Mouse (Mus musculus): ENCODE measurements around the gene Sec14l1. TPM values are rescaled to one million over a fixed set of nuclear protein-coding genes. Genes with fewer than 3 reads are reported as not detected.
"Not testable (repeated sequence)": the region's sequence is repeated elsewhere in the genome, so short reads cannot be mapped to it uniquely, and the experiment has no call there.

The Sec14l1 gene
- polyA plus RNA-seq, 1 experiment from 2014 or later: 107 TPM

DNA sequence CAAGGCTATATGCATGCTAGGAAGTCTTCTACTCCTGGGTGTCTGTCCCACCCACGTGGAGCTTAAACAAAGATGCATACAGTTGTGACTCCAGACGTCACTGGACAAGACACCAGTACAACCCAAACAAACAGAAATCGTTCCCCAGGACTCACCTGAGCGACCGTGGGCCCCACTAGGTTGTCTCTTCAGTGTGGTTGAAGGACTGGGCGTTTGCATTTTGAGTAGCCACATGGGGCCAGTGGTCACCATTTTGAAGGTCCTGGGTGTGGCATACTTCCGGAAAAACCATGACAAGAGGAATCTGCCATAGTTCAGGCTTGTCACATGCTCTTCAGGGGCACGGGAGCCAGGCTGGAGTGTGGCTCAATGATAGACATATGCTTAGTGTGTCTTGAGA, 37.1 kb upstream of the Sec14l1 start:
- ATAC-seq (no peak), DNase-seq (ENCODE audit: low read depth, low spot score) (no peak)
- POLR2A ChIA-PET: interaction anchor here (0.6 kb wide), 2 partner anchors 62 to 314 kb away, joined by 3 read pairs; no protein-coding TSS in a partner anchor
- TF ChIP-seq CTCF (IDR thresholded peaks at IDR 0.05): no peak
- in situ Hi-C loops (cut with MboI; ENCODE audit: low pct_unique_long_range_greater_than_20kb): loop anchor here (5.0 kb wide), 2 partner anchors 99 to 279 kb away; no protein-coding TSS in a partner anchor
- CTCF ChIA-PET: interaction anchor here (1.1 kb wide), 1 partner anchor 16 kb away, joined by 3 read pairs; no protein-coding TSS in a partner anchor
- no peaks in the 10 kb centered on the region for H3K27me3 ChIP-seq

DNA sequence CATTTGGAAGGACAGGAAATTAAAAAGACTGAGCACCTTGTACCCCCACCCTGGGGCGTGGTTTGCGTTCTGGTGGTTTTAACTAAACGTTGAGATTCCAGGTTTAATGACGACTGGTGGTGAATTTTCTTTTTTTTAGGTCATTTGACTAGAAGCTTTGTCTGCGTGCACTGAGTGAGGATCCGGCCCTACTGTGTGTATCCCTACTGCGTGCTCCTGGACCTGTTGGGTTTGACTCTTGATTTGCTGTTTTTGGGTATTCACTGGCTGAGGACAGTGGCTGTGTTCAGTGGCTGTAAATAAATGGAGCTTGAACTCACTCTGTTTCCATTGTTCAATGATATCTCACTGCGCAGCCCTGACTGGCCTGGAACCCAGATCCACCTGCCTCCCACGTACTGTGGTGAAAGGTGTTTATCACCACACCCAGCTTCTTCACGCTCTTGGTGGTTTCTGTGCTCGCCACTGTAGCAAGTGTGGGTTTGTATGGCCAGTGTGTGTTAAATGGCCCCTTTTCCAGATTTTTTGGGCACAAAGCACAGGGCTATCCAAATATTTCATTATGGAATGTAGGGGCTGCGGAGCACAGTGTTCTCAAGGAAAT, 36.2 kb upstream of the Sec14l1 start:
- in situ Hi-C loops (cut with MboI; ENCODE audit: low pct_unique_long_range_greater_than_20kb): loop anchor here (5.0 kb wide), 2 partner anchors 99 to 279 kb away; no protein-coding TSS in a partner anchor
- no peak for ATAC-seq
- ChIA-PET CTCF (no interaction called here), POLR2A (no interaction called here)
- H3K27me3 ChIP-seq: no peaks in the 10 kb centered on the region
- no peak for TF ChIP-seq CTCF (IDR thresholded peaks at IDR 0.05)
- no peak for DNase-seq (ENCODE audit: low read depth, low spot score)

DNA sequence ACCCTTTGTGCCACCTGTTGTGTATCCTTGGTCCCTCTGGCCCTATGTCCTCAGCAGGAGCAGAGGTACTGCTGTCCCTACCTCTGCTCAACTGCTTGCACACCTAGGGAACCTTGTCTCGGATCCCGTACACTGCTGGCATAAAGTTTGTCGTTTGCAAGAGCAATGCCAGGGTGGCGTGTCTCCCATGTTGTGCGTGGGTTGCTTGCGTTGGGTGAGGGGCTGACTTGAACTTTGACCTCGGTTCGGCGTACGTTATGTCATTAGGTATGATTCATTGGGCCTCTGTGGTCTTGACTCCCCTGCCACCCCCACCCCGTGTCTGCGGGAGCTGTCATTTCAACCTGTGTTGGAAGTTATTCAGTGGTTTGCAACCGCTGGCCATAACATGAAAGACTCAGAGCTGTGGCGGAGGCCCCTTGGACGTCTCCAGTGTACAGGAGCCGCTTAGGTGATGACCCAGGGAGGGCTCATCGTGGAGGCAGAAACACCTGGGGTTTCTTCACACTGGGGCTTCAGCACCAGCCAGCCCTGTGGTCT, 35.2 kb upstream of the Sec14l1 start:
- CTCF ChIA-PET: interaction anchor here (3.3 kb wide), 1 partner anchor 97 kb away, joined by 16 read pairs; no protein-coding TSS in a partner anchor
- no peak for TF ChIP-seq CTCF (IDR thresholded peaks at IDR 0.05)
- H3K27me3 ChIP-seq: no peaks in the 10 kb centered on the region
- POLR2A ChIA-PET: interaction anchor here (1.6 kb wide), 1 partner anchor 61 kb away, joined by 3 read pairs; no protein-coding TSS in a partner anchor
- no peak for DNase-seq (ENCODE audit: low read depth, low spot score)
- in situ Hi-C loops (cut with MboI; ENCODE audit: low pct_unique_long_range_greater_than_20kb): loop anchor here (5.0 kb wide), 3 partner anchors 38 to 278 kb away; partner anchors contain the start of gene Sec14l1
- no peak for ATAC-seq

GRCm38 (mm10) chr11:117080209-117080608, 34.8 kb upstream of the Sec14l1 start:
- no peak for DNase-seq (ENCODE audit: low read depth, low spot score)
- H3K27me3 ChIP-seq: no peaks in the 10 kb centered on the region
- no peak for TF ChIP-seq CTCF (IDR thresholded peaks at IDR 0.05)
- in situ Hi-C loops (cut with MboI; ENCODE audit: low pct_unique_long_range_greater_than_20kb): loop anchor here (5.0 kb wide), 1 partner anchor 37 kb away; the partner anchor contains the start of gene Sec14l1
- CTCF ChIA-PET: interaction anchor here (1.0 to 3.7 kb wide), 7 partner anchors 8 to 97 kb away, joined by 3 to 19 read pairs (median 12); partner anchors contain the start of gene Sec14l1
- POLR2A ChIA-PET: interaction anchor here (1.6 kb wide), 1 partner anchor 61 kb away, joined by 3 read pairs; no protein-coding TSS in a partner anchor
- ATAC-seq: no peak

DNA sequence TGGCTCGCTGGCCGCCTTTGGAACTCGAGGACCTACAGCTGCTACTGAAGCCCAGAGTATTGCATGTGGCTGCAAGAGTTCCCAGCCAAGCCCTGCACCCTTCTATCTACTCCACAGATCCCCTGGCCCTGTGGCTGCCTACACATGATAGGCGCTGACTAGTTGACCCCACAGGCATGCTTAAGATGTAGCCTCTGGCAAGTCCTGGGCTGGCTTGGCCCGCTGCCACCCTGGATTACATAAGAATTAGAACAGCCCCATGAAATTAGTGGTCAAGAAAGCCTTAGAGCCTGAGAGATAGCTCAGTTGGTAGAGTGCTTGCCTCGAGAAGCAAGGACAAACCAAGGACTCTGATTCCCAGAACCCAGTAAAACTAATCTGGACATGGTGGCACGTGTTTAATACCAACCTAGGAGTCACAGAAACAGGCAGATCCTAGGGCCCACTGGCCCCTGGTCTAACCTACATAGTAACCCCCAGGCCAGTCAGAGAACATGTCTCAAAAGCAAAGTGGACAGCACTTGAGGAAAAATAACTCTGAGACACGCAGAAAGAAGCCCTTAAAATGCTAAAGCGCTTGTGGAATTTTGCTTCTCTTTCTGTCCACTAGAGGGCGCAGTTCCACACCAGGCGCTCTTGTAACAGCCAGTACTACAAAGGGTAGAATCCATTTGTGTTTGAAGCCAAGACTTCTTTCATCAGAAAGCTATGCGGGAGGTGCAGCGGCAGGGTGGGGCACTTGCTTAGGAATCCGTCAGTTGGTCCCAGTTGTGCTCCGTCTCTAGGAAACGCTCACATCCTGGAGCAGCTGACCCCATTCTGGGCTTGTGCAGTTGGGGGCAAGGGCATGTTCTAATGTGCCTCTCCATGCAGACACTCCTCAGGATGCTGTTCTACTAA, 33.6 kb upstream of the Sec14l1 start:
- TF ChIP-seq CTCF (IDR thresholded peaks at IDR 0.05): peak; percentile 96
- ATAC-seq: peak; percentile 92
- CTCF ChIA-PET: interaction anchor here (0.6 to 3.7 kb wide), 17 partner anchors 9 to 95 kb away, joined by 3 to 19 read pairs (median 5); partner anchors contain the start of gene Sec14l1
- no peaks in the 10 kb centered on the region for H3K27me3 ChIP-seq
- DNase-seq (ENCODE audit: low read depth, low spot score): peak; percentile 85
- in situ Hi-C loops (cut with MboI; ENCODE audit: low pct_unique_long_range_greater_than_20kb): loop anchor here (5.0 kb wide), 1 partner anchor 36 kb away; the partner anchor contains the start of gene Sec14l1
- POLR2A ChIA-PET: interaction anchor here (0.8 to 1.6 kb wide), 6 partner anchors 28 to 85 kb away, joined by 3 to 4 read pairs (median 3); partner anchors contain the start of gene Sec14l1

- DNase-seq (ENCODE audit: low read depth, low spot score) (no peak), ATAC-seq (no peak)
- POLR2A ChIA-PET: interaction anchor here (0.8 to 1.6 kb wide), 5 partner anchors 23 to 84 kb away, joined by 3 to 4 read pairs (median 3); partner anchors contain the start of gene Sec14l1
- in situ Hi-C loops (cut with MboI; ENCODE audit: low pct_unique_long_range_greater_than_20kb): loop anchor here (5.0 kb wide), 1 partner anchor 35 kb away; the partner anchor contains the start of gene Sec14l1
- no peaks in the 10 kb centered on the region for H3K27me3 ChIP-seq
- CTCF ChIA-PET: interaction anchor here (0.6 to 3.7 kb wide), 13 partner anchors 12 to 94 kb away, joined by 3 to 19 read pairs (median 7); partner anchors contain the start of gene Sec14l1
- no peak for TF ChIP-seq CTCF (IDR thresholded peaks at IDR 0.05)
Measured at GRCm38 (mm10) chr11:117082353-117082934, 32.5 kb upstream of the Sec14l1 start.

GRCm38 (mm10) chr11:117083052-117083881, 31.7 kb upstream of the Sec14l1 start:
- DNase-seq (ENCODE audit: low read depth, low spot score): no peak
- in situ Hi-C loops (cut with MboI; ENCODE audit: low pct_unique_long_range_greater_than_20kb): loop anchor here (5.0 kb wide), 1 partner anchor 34 kb away; the partner anchor contains the start of gene Sec14l1
- POLR2A ChIA-PET: interaction anchor here (1.1 to 1.6 kb wide), 2 partner anchors 22 to 33 kb away, joined by 3 to 4 read pairs; no protein-coding TSS in a partner anchor
- no peaks in the 10 kb centered on the region for H3K27me3 ChIP-seq
- no peak for ATAC-seq
- CTCF ChIA-PET: interaction anchor here (3.7 kb wide), 1 partner anchor 32 kb away, joined by 19 read pairs; the partner anchor contains the start of gene Sec14l1
- TF ChIP-seq CTCF (IDR thresholded peaks at IDR 0.05): no peak

DNA sequence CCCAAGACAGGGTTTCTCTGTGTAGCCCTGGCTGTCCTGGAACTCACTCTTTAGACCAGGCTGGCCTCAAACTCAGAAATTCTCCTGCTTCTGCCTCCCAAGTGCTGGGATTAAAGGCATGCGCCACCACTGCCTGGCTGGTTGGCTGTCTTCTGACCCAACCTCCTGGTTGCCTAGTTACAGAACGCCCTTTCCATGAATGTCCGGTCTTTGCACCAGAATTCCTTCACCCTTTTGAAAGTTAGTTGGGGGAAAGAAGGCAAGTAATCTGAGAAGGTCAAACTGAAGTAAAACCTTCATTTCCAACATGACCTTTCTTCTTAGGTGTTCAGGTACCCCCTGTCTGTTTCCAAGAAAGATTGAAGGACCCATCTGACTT, 31.1 kb upstream of the Sec14l1 start:
- ATAC-seq; POLR2A ChIA-PET; DNase-seq (ENCODE audit: low read depth, low spot score); H3K27me3 ChIP-seq: not testable (repeated sequence)
- in situ Hi-C loops (cut with MboI; ENCODE audit: low pct_unique_long_range_greater_than_20kb): loop anchor here (5.0 kb wide), 1 partner anchor 33 kb away; the partner anchor contains the start of gene Sec14l1
- CTCF ChIA-PET: interaction anchor here (3.7 kb wide), 1 partner anchor 31 kb away, joined by 19 read pairs; the partner anchor contains the start of gene Sec14l1

All from Patski (cell line).